ENCODE assay signal across 10 mouse cellular contexts in genomic region chr5:114584293-114585104, GRCm38 (mm10). TPM values are rescaled to one million over a fixed set of nuclear protein-coding genes. Genes with fewer than 3 reads are reported as not detected.
A peak's percentile ranks its signal among the peaks of the same experiment; 100 is the strongest.
DNase-seq lines count a peak whose midpoint lies in the region; ATAC-seq and TF ChIP-seq lines count a peak whose summit lies in the region.
"Had no signal": no experiment of that assay in that cellular context is flagged by ENCODE, and none has a peak within 500 bp of the region (broad histone marks: within the 10 kb centered on the region; RNA-seq: fewer than 3 reads in every experiment).

No protein-coding gene starts in this region.

- no peaks in the 10 kb centered on the region for H3K36me3 ChIP-seq in hindbrain, embryonic 12.5 days
- H3K36me3 ChIP-seq in midbrain, embryonic 11.5 days (ENCODE audit: control insufficient read depth, insufficient read depth, low read length): no peaks in the 10 kb centered on the region
- H3K36me3 ChIP-seq: limb, embryonic 12.5 days had no signal

- DNase-seq in gastrocnemius, postnatal 10 days: peak; percentile 45
- no peak for DNase-seq in gastrocnemius, adult 8-10 months (ENCODE audit: low spot score in 2 of 2)
- peak; percentile 73 for DNase-seq in brain, embryonic 14.5 days (ENCODE audit: low read depth)
- no peak for DNase-seq in midbrain, embryonic 11.5 days (ENCODE audit: low spot score, missing footprints)
- no peak for DNase-seq in adipocyte (ENCODE audit: low spot score)
- no peak for DNase-seq in heart, postnatal 4 days
- DNase-seq: cerebellum, postnatal 14 days had no signal

- no peak overlapping the region for H3K4me2 ChIP-seq in hindbrain, embryonic 12.5 days (replicated peaks)
- H3K4me2 ChIP-seq in midbrain, embryonic 11.5 days: 0 out of 2 replicates have a peak overlapping the region, but pooled peaks have one; percentile 6
- H3K4me2 ChIP-seq: limb, embryonic 12.5 days had no signal

- peaks cover 82% of the 10 kb centered on the region for H3K4me1 ChIP-seq in hindbrain, embryonic 12.5 days
- peaks cover 65% of the 10 kb centered on the region for H3K4me1 ChIP-seq in midbrain, embryonic 11.5 days (ENCODE audit: control insufficient read depth, insufficient read depth, low read length)

- WGBS in hindbrain, embryonic 12.5 days: 27% methylated on average over 14 of the region's 14 CpGs
- 23% methylated on average over 14 of the region's 14 CpGs for WGBS in midbrain, embryonic 11.5 days

- H3K9me3 ChIP-seq in hindbrain, embryonic 12.5 days (replicated peaks): no peaks in the 10 kb centered on the region
- H3K9me3 ChIP-seq in midbrain, embryonic 11.5 days (ENCODE audit: control insufficient read depth, low read length): no peaks in the 10 kb centered on the region
- H3K9me3 ChIP-seq: limb, embryonic 12.5 days had no signal

- TF ChIP-seq CTCF in brain, embryonic 14.5 days (IDR thresholded peaks at IDR 0.05; ENCODE audit: borderline replicate concordance, extremely low read depth, insufficient read depth, insufficient read length): no peak

- peak overlapping the region; percentile 33; the same call in 1 of the 2 replicates for H3K9ac ChIP-seq in hindbrain, embryonic 12.5 days
- H3K9ac ChIP-seq in midbrain, embryonic 11.5 days (ENCODE audit: low read length): peak overlapping the region; percentile 40
- H3K9ac ChIP-seq: limb, embryonic 12.5 days had no signal

- H3K4me3 ChIP-seq in hindbrain, embryonic 12.5 days: no peak overlapping the region
- no peak overlapping the region for H3K4me3 ChIP-seq in midbrain, embryonic 11.5 days (ENCODE audit: low read depth, low read length)
- H3K4me3 ChIP-seq: limb, embryonic 12.5 days had no signal

- H3K27me3 ChIP-seq in hindbrain, embryonic 12.5 days: peaks cover 6% of the 10 kb centered on the region; the same call in 1 of the 2 replicates
- no peaks in the 10 kb centered on the region for H3K27me3 ChIP-seq in midbrain, embryonic 11.5 days (ENCODE audit: control insufficient read depth, insufficient read depth, low read length)

- peak; percentile 53 for ATAC-seq in hindbrain, embryonic 12.5 days (ENCODE audit: low FRiP score)
- ATAC-seq in midbrain, embryonic 11.5 days (ENCODE audit: low FRiP score): peak; percentile 78
- ATAC-seq in CD4-positive, CD25-positive, alpha-beta regulatory T cell, adult 4 months: no peak

- TF ChIP-seq POLR2A in brain, embryonic 14.5 days (IDR thresholded peaks at IDR 0.05; ENCODE audit: borderline replicate concordance, extremely low read depth, insufficient read depth, insufficient read length, poor library complexity, severe bottlenecking): no peak

- peak overlapping the region; percentile 69 for H3K27ac ChIP-seq in hindbrain, embryonic 12.5 days
- H3K27ac ChIP-seq in midbrain, embryonic 11.5 days (ENCODE audit: low read depth, low read length): peak overlapping the region; percentile 79

RNA-seq across cellular contexts. Expression of gene Fam222a, which starts 16.7 kb away (rescaled TPM):
- total RNA-seq in gastrocnemius, postnatal 10 days (2021): 1 to 10 TPM; 1.5 to 1.8 TPM
- total RNA-seq in gastrocnemius, adult 8-10 months (2022): under 1 TPM; 0.07 to 0.34 (median 0.30) TPM
- 13.6 and 16.6 TPM in 2 replicates for polyA plus RNA-seq in brain, embryonic 14.5 days (2012; rRNA removed)
- 9.4 and 9.9 TPM in 2 replicates for polyA plus RNA-seq in hindbrain, embryonic 12.5 days (2016; fragmentation: Nextera tagmentation; extraction: Ambion mirVana)
- polyA plus RNA-seq in midbrain, embryonic 11.5 days (2014; fragmentation: Nextera tagmentation; extraction: Ambion mirVana): 5.8 and 6.7 TPM in 2 replicates
- total RNA-seq in heart, postnatal 4 days (2021): 1 to 10 TPM; 6.0 to 7.0 TPM
- not detected for polyA plus RNA-seq in CD4-positive, CD25-positive, alpha-beta regulatory T cell, adult 4 months (2017; shearing (Covaris generic))

Comparison
In these comparisons a context has a peak if more than half of its experiments do, and no peak if none do; other contexts are left out.
1. DNase-seq: peak in gastrocnemius, postnatal 10 days (single experiment) and brain, embryonic 14.5 days (single experiment); none in gastrocnemius, adult 8-10 months (0 of 2), midbrain, embryonic 11.5 days (single experiment), adipocyte (single experiment) and heart, postnatal 4 days (single experiment).